Mouse (Mus musculus) erythroblast, embryonic 14.5 days (primary cell): Measurements from ENCODE around the gene Adamtsl1.

Experiments used
- GATA1 ChIP-seq: IDR thresholded peaks from 2 replicates; pipeline ENCODE4 v1.6.1; 2012; ENCODE audit warnings: low read length, inconsistent platforms, mixed read lengths
- TAL1 ChIP-seq: IDR thresholded peaks from 3 replicates; pipeline ENCODE4 v1.6.1; 2012; ENCODE audit warnings: low read length, inconsistent platforms, mixed read lengths

DNA sequence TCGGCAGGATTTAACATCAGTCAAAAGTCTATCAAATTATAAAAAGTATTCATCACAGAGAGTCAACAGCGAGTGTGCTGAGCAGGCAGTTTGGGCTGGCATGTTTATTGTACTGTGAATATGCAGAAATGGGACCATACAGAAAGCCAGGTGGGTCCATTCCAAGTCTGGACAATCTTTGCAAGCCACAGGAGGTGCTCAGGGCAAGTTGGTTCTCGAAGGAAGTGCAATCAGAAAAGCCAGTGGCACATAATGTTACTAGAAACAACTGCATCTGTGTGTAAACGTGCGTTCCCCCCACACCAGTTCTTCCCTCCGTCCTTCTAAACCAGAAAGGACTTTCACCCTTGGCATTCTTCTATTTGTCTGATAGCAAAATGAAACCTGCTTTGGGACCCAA, 515.5 kb downstream of the Adamtsl1 start:
- TF ChIP-seq TAL1, result no peak
- TF ChIP-seq GATA1, result no peak
